Mouse (Mus musculus) forebrain, embryonic 11.5 days (tissue): ENCODE measurements around the gene Klhl24. TPM values are rescaled to one million over a fixed set of nuclear protein-coding genes. Genes with fewer than 3 reads are reported as not detected.

ENCODE experiments used
- ATAC-seq: fragments of 200-750 bp; cut with Nextera tagmentation; replicated peaks from 2 replicates; pipeline ENCODE4 v1.8.0; 2017; ENCODE audit warnings: moderate TSS enrichment; ENCODE audit not compliant: low FRiP score
- DNase-seq: peaks from one replicate; pipeline ENCODE4 v3.0.0-alpha.2; 2017; ENCODE audit warnings: low spot score
- H3K27ac ChIP-seq: fragments of 300-500 bp; sonication (generic); 2 replicates; pipeline ENCODE4 v1.5.1; 2014; ENCODE audit warnings: low read depth, low read length
- H3K27me3 ChIP-seq: fragments of 300-500 bp; sonication (generic); 2 replicates; pipeline ENCODE4 v1.6.1; 2014; ENCODE audit warnings: mild to moderate bottlenecking, low read length, mixed read lengths; ENCODE audit not compliant: control insufficient read depth, insufficient read depth
- H3K36me3 ChIP-seq: fragments of 300-500 bp; sonication (generic); 2 replicates; pipeline ENCODE4 v1.6.1; 2014; ENCODE audit warnings: mild to moderate bottlenecking, low read length, moderate library complexity, mixed read lengths; ENCODE audit not compliant: control insufficient read depth, insufficient read depth
- H3K4me1 ChIP-seq: fragments of 300-500 bp; sonication (generic); replicated peaks from 2 replicates; pipeline ENCODE4 v1.6.1; 2014; ENCODE audit warnings: low read length, mixed read lengths; ENCODE audit not compliant: control insufficient read depth, insufficient read depth
- H3K4me2 ChIP-seq: fragments of 300-500 bp; sonication (generic); 2 replicates; pipeline ENCODE4 v1.6.1; 2014; ENCODE audit warnings: low read depth, mild to moderate bottlenecking, low read length, moderate library complexity, mixed read lengths; ENCODE audit not compliant: severe bottlenecking
- H3K4me3 ChIP-seq: fragments of 300-500 bp; sonication (generic); 2 replicates; pipeline ENCODE4 v1.5.1; 2014; ENCODE audit warnings: low read depth, low read length
- H3K9ac ChIP-seq: fragments of 300-500 bp; sonication (generic); 2 replicates; pipeline ENCODE4 v1.6.1; 2014; ENCODE audit warnings: low read length
- H3K9me3 ChIP-seq: fragments of 300-500 bp; sonication (generic); 2 replicates; pipeline ENCODE4 v1.6.1; 2016; ENCODE audit warnings: low read length, mixed read lengths; ENCODE audit not compliant: control insufficient read depth
- WGBS: fragments of 180-500 bp; shearing (Covaris S2); extraction: QIAGEN DNeasy Blood & Tissue Kit; methylation state at CpG from one replicate; pipeline ENCODE4 v1.1.7; 2014; 5-methylcytosine and 5-hydroxymethylcytosine counted together
- polyA plus RNA-seq: library from polyadenylated mRNA; unstranded; fragments of >200 nt; fragmentation: Nextera tagmentation; extraction: Ambion mirVana; gene quantifications from 2 replicates; pipeline ENCODE4 v1.2.1, GENCODE M21; 2014

The Klhl24 gene
- polyA plus RNA-seq, result 30.6 and 33.0 TPM in 2 replicates

DNA sequence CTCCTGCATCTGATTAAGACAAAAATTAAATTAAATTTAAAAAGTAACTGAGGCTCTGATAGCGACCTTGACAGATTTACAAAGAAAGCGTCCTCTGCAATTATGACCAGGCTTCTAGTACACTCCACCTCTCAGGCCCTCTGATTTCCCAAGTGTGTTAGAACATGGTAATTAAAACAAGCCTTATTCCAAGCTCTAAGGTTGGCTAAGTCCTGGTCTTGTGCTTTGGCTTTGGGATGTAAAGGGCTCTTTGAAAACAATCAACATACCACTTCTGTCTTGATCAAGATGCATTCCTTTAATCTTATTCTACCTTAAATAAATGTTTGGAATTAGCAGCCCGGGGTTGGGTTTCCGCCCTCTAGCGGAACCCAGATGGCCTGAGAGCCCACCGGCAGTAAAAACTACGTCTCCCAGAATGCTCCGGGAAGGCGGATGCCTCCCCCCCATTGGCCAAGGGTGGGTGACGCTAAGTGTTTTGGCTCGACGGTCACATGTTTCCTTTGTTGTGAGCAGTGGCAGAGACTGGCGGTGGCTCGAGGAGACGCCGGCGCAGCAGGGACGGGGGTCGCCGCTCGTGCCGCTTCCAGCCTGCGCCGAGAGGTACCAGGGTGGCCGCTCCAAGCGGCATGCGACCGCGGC is at the start of gene Klhl24:
TSS of gene Klhl24 (plus strand) at position 474 of the 642 bp plus-strand sequence.
- peak; percentile 95 for DNase-seq
- H3K4me1 ChIP-seq, result no peaks in the 10 kb centered on the region
- peak; percentile 95 for ATAC-seq
- H3K4me3 ChIP-seq, result peak within 1 kb of the TSS; percentile 90
- 3% methylated on average over 28 of the region's 29 CpGs for WGBS
- no peaks in the 10 kb centered on the region for H3K27me3 ChIP-seq
- H3K9ac ChIP-seq, result peak within 1 kb of the TSS; percentile 84
- no peaks in the 10 kb centered on the region for H3K36me3 ChIP-seq
- H3K9me3 ChIP-seq, result no peaks in the 10 kb centered on the region
- H3K4me2 ChIP-seq, result peak within 1 kb of the TSS; percentile 53
- H3K27ac ChIP-seq, result peak within 1 kb of the TSS; percentile 92

DNA sequence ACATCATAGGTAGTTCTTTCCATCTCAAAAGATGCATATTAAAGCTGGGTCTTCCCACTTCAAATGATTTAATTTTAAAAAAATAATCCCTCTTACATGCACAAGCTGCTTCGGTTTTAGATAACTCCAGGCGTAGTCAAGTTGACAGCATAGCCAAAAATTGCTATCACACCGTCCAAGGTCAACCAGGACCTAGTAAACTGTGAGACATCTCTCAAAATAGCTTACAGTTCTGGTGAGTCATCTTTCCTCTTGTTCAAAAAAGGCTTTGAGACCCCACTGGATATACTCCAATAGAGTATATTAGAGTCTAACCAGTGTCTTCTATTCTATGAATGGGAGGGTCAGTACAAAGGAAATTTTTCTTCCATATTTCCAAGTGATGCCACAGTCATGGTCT is 44.7 kb upstream of the Klhl24 start:
- Histone ChIP-seq H3K27ac (no peak overlapping the region), H3K4me2 (no peak overlapping the region), H3K9ac (no peak overlapping the region), H3K36me3 (no peaks in the 10 kb centered on the region), H3K27me3 (no peaks in the 10 kb centered on the region), H3K9me3 (no peaks in the 10 kb centered on the region), H3K4me1 (no peaks in the 10 kb centered on the region), H3K4me3 (no peak overlapping the region)
- DNase-seq, result no peak
- WGBS, result 91% methylated on average over 3 of the region's 3 CpGs
- ATAC-seq, result no peak

DNA sequence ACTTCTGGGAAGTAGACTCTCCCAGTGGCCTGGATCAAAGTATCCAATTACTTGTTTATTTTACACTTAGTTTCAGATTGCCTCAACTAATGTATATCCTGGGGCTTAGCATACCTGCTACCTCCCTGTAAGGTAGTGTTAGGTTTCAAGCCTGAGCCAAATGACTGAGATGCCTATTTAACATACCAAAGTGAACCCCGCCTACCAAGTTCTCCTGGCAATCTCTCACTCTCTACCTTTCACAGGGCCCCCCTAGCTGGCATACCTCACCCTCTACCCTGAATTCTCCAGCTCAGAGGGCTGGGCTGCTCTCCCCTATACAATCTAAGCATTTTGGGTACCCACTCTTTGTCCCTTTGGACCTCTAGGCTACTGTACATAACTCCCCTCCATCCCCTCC is 24.6 kb upstream of the Klhl24 start:
- 58% methylated on average over 1 of the region's 1 CpGs for whole genome bisulfite sequencing
- H3K4me3 ChIP-seq, result no peak overlapping the region
- no peaks in the 10 kb centered on the region for H3K4me1 ChIP-seq
- H3K9ac ChIP-seq, result no peak overlapping the region
- H3K36me3 ChIP-seq, result no peaks in the 10 kb centered on the region
- no peak overlapping the region for H3K27ac ChIP-seq
- no peaks in the 10 kb centered on the region for H3K9me3 ChIP-seq
- no peak for ATAC-seq
- no peak for DNase-seq
- H3K4me2 ChIP-seq, result no peak overlapping the region
- no peaks in the 10 kb centered on the region for H3K27me3 ChIP-seq

DNA sequence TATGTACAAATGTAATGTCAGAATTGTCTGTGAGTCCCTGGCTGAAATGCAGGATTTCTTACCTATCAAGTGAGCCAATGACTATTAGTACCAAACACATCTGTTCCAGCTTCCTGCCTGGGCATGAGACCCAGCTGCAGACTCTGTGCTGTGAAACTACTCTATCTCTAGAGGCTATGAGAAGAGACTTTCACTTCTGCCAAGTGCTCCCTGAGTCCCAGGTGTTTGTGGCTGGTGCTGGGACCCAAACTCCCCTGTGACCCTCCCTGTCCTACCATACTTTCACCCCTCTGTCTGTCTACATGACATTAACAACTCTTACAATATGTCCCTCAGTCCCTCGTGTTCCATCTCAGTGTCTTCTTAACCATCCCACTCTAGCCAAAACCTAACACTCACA is 20.7 kb upstream of the Klhl24 start:
- H3K9ac ChIP-seq, result no peak overlapping the region
- no peak overlapping the region for H3K4me2 ChIP-seq
- no peaks in the 10 kb centered on the region for H3K9me3 ChIP-seq
- 69% methylated on average over 1 of the region's 1 CpGs for WGBS
- ATAC-seq (no peak), DNase-seq (no peak)
- H3K27ac ChIP-seq, result no peak overlapping the region
- H3K4me3 ChIP-seq, result no peak overlapping the region
- H3K36me3 ChIP-seq, result no peaks in the 10 kb centered on the region
- no peaks in the 10 kb centered on the region for H3K4me1 ChIP-seq
- H3K27me3 ChIP-seq, result no peaks in the 10 kb centered on the region

DNA sequence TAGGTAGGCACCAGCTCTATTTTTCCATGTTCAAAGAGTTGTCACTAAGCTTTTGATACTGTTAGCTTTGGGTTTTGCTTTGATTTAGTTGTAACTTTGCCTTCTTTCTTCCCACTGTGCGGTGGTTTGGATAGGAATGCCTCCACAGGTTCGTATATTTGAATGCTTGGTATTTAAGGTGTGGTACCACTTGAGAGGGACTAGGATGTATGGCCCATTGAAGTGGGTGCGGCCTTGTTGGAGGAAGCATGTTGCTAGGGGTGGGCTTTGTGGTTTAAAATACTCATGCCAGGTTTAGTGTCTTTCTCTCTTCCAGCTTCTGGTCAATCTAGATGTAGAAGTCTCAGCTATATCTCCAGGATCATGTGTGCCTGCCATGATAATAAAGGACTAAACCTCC is 17.1 kb upstream of the Klhl24 start:
- Histone ChIP-seq H3K27me3 (no peaks in the 10 kb centered on the region), H3K36me3 (no peaks in the 10 kb centered on the region), H3K27ac (no peak overlapping the region), H3K4me2 (no peak overlapping the region), H3K9me3 (no peaks in the 10 kb centered on the region), H3K4me1 (no peaks in the 10 kb centered on the region), H3K9ac (no peak overlapping the region), H3K4me3 (no peak overlapping the region)
- 91% methylated on average over 3 of the region's 3 CpGs for WGBS
- ATAC-seq (no peak), DNase-seq (no peak)

DNA sequence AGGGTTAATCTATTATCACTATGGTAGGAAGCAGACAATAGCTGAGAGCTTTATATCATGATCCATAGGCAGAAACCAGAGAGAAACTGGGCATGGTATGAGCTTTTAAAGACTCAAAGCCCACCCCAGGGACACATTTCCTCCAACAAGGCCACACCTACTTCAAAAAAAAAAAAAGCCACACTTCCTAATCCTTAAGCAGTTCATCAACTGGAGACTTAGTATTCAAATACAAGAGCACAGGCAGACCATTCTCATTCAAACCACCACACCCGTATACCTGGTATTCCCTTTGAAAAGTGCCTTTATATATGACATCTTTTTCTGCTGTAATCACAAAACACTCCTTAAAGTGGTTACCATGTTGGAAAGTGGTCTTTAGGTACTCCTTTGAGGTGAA is 12.7 kb upstream of the Klhl24 start:
- 91% methylated on average over 1 of the region's 1 CpGs for WGBS
- no peaks in the 10 kb centered on the region for H3K9me3 ChIP-seq
- no peaks in the 10 kb centered on the region for H3K36me3 ChIP-seq
- no peak overlapping the region for H3K4me2 ChIP-seq
- H3K9ac ChIP-seq, result no peak overlapping the region
- no peak overlapping the region for H3K27ac ChIP-seq
- no peak for ATAC-seq
- DNase-seq, result no peak
- H3K4me3 ChIP-seq, result no peak overlapping the region
- no peaks in the 10 kb centered on the region for H3K27me3 ChIP-seq
- no peaks in the 10 kb centered on the region for H3K4me1 ChIP-seq

DNA sequence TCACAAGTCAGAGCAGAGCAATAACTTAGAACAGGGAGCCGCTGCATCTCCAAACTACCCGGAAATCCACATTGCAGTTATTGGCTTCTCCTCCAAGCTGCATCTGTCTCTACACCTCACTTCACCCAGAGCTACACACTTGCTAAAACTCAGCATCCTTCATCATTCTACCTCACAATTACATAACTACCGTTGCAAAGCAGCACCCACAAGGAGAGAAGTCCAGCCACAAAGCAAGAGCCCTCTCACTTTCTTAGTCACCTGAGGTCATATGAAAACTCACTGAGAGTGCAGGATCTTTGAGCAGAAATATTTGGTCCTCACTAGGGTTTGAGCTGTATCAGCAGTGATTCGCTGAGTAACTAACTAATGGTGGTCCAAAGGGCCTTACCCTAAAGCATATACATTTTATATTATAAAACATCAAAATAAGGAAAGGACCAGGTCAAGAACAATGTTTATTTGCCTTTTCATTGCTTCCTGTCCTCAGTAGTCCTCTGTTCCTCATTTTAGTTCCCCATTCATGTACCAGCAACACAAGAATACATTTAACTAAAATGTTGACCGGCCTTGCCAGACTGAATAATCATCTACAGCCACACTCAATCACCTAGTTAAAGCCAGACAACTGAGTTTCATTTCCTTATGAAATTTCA is 12.0 kb upstream of the Klhl24 start:
- 96% methylated on average over 5 of the region's 5 CpGs for WGBS
- Histone ChIP-seq H3K27me3 (no peaks in the 10 kb centered on the region), H3K27ac (no peak overlapping the region), H3K36me3 (no peaks in the 10 kb centered on the region), H3K9me3 (no peaks in the 10 kb centered on the region), H3K4me1 (no peaks in the 10 kb centered on the region), H3K9ac (no peak overlapping the region), H3K4me2 (no peak overlapping the region), H3K4me3 (no peak overlapping the region)
- ATAC-seq, result no peak
- DNase-seq, result no peak

DNA sequence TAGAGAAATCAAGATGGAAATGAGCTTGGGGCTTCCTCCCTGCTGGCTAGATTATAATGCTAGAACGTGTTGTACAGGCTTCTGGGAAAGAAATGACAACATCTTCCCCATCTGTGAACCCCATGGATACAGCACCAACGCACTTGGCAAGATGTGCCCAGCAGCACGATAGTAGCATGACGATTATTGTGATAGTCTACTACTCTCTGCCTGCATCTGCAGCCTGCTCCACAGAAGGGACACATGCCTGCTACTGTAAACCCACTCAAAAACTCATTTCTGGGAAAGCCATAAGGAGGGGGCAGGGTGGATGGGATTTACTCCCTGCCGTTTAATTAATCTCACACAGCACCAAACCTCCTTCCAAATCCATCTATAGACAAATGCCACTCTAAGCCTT is 10.4 kb upstream of the Klhl24 start:
- Histone ChIP-seq H3K36me3 (no peaks in the 10 kb centered on the region), H3K4me3 (no peak overlapping the region), H3K27ac (no peak overlapping the region), H3K9ac (no peak overlapping the region), H3K9me3 (no peaks in the 10 kb centered on the region), H3K4me2 (no peak overlapping the region), H3K27me3 (no peaks in the 10 kb centered on the region), H3K4me1 (no peaks in the 10 kb centered on the region)
- ATAC-seq (no peak), DNase-seq (no peak)
- 83% methylated on average over 5 of the region's 5 CpGs for WGBS

DNA sequence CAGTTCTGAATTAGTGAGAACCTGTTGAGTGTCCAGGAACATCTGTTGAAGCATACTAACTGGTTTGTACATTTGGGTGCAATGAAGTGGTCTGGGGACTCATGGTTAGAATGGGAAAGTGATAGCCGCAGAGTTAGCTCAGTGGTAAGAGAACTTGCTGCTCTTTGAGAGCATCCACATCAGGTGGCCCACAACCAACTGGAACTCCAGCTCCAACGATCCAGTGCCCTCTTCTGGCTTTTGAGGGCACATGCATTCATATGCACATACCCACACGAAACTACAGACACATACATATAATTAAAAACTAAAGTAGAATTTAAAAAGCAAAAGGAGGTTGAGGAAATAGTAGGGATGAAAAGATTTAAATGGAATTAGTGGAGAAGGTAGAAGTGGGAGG is 7.7 kb upstream of the Klhl24 start:
- H3K9me3 ChIP-seq, result no peaks in the 10 kb centered on the region
- no peaks in the 10 kb centered on the region for H3K4me1 ChIP-seq
- ATAC-seq, result no peak
- no peak for DNase-seq
- no peak overlapping the region for H3K27ac ChIP-seq
- no peaks in the 10 kb centered on the region for H3K36me3 ChIP-seq
- no peak overlapping the region for H3K4me3 ChIP-seq
- WGBS, result 96% methylated on average over 3 of the region's 3 CpGs
- no peak overlapping the region for H3K9ac ChIP-seq
- H3K4me2 ChIP-seq, result no peak overlapping the region
- no peaks in the 10 kb centered on the region for H3K27me3 ChIP-seq
